Mouse (Mus musculus): ENCODE results near the gene Sms. TPM values are rescaled to one million over a fixed set of nuclear protein-coding genes. Genes with fewer than 3 reads are reported as not detected.

The Sms gene
- total RNA-seq, 2 experiments from 2014 or later = 39.0 to 87.5 TPM

DNA sequence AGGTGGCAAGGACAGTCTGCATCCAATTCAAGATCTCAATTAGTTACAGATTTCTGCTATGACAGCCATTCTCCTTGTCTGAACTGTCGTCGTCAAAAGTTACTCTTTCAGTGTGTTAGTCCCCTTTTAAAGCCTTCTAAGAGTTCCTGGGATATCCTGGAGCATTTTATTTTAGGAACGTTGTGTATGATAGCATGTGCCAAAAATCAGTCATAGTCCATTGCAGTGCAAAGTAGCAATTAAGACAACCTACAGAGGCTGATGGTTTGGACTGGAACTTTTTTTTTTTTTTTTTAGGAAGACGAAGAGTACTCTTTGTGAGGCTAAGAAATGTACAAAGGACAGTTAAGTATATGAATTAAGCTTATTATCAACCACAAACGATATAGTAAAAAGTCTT, 76.9 kb downstream of the Sms start, which contains the start of gene Phex:
Gene Phex, minus strand, starts transcription at position 101 of the 400 bp plus-strand sequence.
- Histone ChIP-seq H3K4me3 (no peak within 1 kb of the TSS), H3K27ac (no peak within 1 kb of the TSS)
- TF ChIP-seq CTCF (IDR thresholded peaks at IDR 0.05) = no peak
- intact Hi-C loops (cut with DNase I) = no loop called here
- no peak for DNase-seq

DNA sequence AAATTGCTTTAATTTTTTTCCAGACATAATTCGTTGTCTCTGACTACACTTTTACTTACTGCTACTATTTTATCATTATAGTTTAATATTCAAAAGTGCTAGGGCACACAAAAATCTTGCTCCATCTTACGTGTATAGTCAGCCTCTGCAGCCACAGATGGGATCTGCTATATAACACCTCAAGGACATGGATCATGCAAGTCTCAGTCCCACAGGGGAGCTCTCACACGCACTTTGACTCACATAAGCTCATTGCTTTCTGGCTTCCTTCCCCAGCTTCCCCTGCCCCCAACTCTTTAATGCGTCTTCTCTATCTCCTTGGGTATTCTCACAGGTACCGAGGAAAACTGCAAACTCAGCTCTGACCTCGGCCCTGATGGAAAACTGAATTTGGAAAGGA, 87.2 kb downstream of the Sms start:
- intact Hi-C loops (cut with DNase I) = no loop called here
- Histone ChIP-seq H3K27ac (no peak overlapping the region), H3K4me3 (no peak overlapping the region)
- DNase-seq = no peak
- no peak for TF ChIP-seq CTCF (IDR thresholded peaks at IDR 0.05)

Other genes starting within 250 kb of the Sms start
- gene Phex, start 77.0 kb downstream of the Sms start, total RNA-seq (2021) = under 1 TPM; 0.33 TPM
- 1 to 10 TPM in 1 of 2 experiments, under 1 TPM in 1; 0.92 to 1.1 TPM for gene Yy2, start 76.7 kb upstream of the Sms start, total RNA-seq (2021)
- gene Mbtps2, start 106.4 kb upstream of the Sms start, total RNA-seq (2021) = 10 to 100 TPM; 14.0 to 15.5 TPM
- gene Smpx, start 206.6 kb upstream of the Sms start, total RNA-seq (2021) = 100 to 1,000 TPM; 324 to 381 TPM